Mouse (Mus musculus) hindbrain, embryonic 14.5 days (tissue): Measurements from ENCODE around the gene Rexo1. TPM values are rescaled to one million over a fixed set of nuclear protein-coding genes. Genes with fewer than 3 reads are reported as not detected.

Source experiments
- ATAC-seq: fragments of 200-750 bp; cut with Nextera tagmentation; 2 replicates; pipeline ENCODE4 v1.8.0; 2017; ENCODE audit warnings: moderate number of reproducible peaks, mild to moderate bottlenecking, moderate TSS enrichment, moderate library complexity; ENCODE audit not compliant: low FRiP score
- DNase-seq: peaks from one replicate; pipeline ENCODE4 v3.0.0-alpha.2; 2015; ENCODE audit warnings: low spot score
- H3K27ac ChIP-seq: fragments of 300-500 bp; sonication (generic); 2 replicates; pipeline ENCODE4 v1.5.1; 2014; ENCODE audit warnings: mild to moderate bottlenecking, moderate library complexity
- H3K27me3 ChIP-seq: fragments of 300-500 bp; sonication (generic); 2 replicates; pipeline ENCODE4 v1.6.1; 2014; ENCODE audit warnings: mild to moderate bottlenecking, low read length, mixed read lengths; ENCODE audit not compliant: control insufficient read depth, insufficient read depth
- H3K36me3 ChIP-seq: fragments of 300-500 bp; sonication (generic); replicated peaks from 2 replicates; pipeline ENCODE4 v1.6.1; 2014; ENCODE audit not compliant: control insufficient read depth, insufficient read depth
- H3K4me1 ChIP-seq: fragments of 300-500 bp; sonication (generic); replicated peaks from 2 replicates; pipeline ENCODE4 v1.6.1; 2014; ENCODE audit warnings: antibody characterized with exemption, low read length, mixed read lengths; ENCODE audit not compliant: control insufficient read depth, insufficient read depth
- H3K4me2 ChIP-seq: fragments of 300-500 bp; sonication (generic); replicated peaks from 2 replicates; pipeline ENCODE4 v1.6.1; 2014; ENCODE audit warnings: mild to moderate bottlenecking, moderate library complexity
- H3K4me3 ChIP-seq: fragments of 300-500 bp; sonication (generic); replicated peaks from 2 replicates; pipeline ENCODE4 v1.5.1; 2014; ENCODE audit warnings: mild to moderate bottlenecking, low read length
- H3K9ac ChIP-seq: fragments of 300-500 bp; sonication (generic); 2 replicates; pipeline ENCODE4 v1.6.1; 2014
- H3K9me3 ChIP-seq: fragments of 300-500 bp; sonication (generic); 2 replicates; pipeline ENCODE4 v1.6.1; 2016; ENCODE audit warnings: low read length; ENCODE audit not compliant: control insufficient read depth
- WGBS: fragments of 180-500 bp; shearing (Covaris S2); extraction: QIAGEN DNeasy Blood & Tissue Kit; methylation state at CpG from one replicate; pipeline ENCODE4 v1.1.7; 2014; 5-methylcytosine and 5-hydroxymethylcytosine counted together
- polyA plus RNA-seq: library from polyadenylated mRNA; unstranded; fragments of >200 nt; fragmentation: Nextera tagmentation; extraction: Ambion mirVana; gene quantifications from 2 replicates; pipeline ENCODE4 v1.2.1, GENCODE M21; 2014

The Rexo1 gene
- polyA plus RNA-seq, 1 experiment from 2014 or later, result 30.8 TPM

GRCm38 (mm10) chr10:80604001-80604509, 42.7 kb upstream of the Rexo1 start:
- 87% methylated on average over 7 of the region's 7 CpGs for WGBS
- ATAC-seq (no peak), DNase-seq (no peak)
- Histone ChIP-seq H3K4me1 (peaks cover 15% of the 10 kb centered on the region), H3K9ac (peak overlapping the region; percentile 68), H3K4me3 (peak overlapping the region; percentile 52), H3K27ac (no peak overlapping the region), H3K4me2 (peak overlapping the region; percentile 89), H3K27me3 (no peaks in the 10 kb centered on the region), H3K36me3 (peaks cover 30% of the 10 kb centered on the region), H3K9me3 (no peaks in the 10 kb centered on the region)

GRCm38 (mm10) chr10:80603364-80603763, 42.0 kb upstream of the Rexo1 start:
- peaks cover 15% of the 10 kb centered on the region for H3K4me1 ChIP-seq
- peak overlapping the region; percentile 68 for H3K9ac ChIP-seq
- ATAC-seq, result peak; percentile 1; the same call in 1 of the 2 replicates
- H3K27ac ChIP-seq, result peak overlapping the region; percentile 89
- H3K36me3 ChIP-seq, result peaks cover 23% of the 10 kb centered on the region
- H3K4me2 ChIP-seq, result peak overlapping the region; percentile 89
- H3K27me3 ChIP-seq, result no peaks in the 10 kb centered on the region
- DNase-seq, result no peak
- 31% methylated on average over 7 of the region's 7 CpGs for WGBS
- H3K4me3 ChIP-seq, result peak overlapping the region; percentile 52
- no peaks in the 10 kb centered on the region for H3K9me3 ChIP-seq

- ATAC-seq, result peak; percentile 97
- WGBS, result under 1% methylated on average over 54 of the region's 54 CpGs
Measured at GRCm38 (mm10) chr10:80602698-80603325, 41.5 kb upstream of the Rexo1 start, which contains the start of the genes Scamp4 and Adat3. Gene Scamp4, plus strand, starts transcription at chr10:80602872. Gene Adat3, plus strand, starts transcription at chr10:80602880.

GRCm38 (mm10) chr10:80596318-80596717, 35.0 kb upstream of the Rexo1 start:
- Histone ChIP-seq H3K4me3 (no peak overlapping the region), H3K36me3 (no peaks in the 10 kb centered on the region), H3K27me3 (no peaks in the 10 kb centered on the region), H3K9me3 (no peaks in the 10 kb centered on the region), H3K9ac (no peak overlapping the region), H3K27ac (no peak overlapping the region), H3K4me2 (no peak overlapping the region), H3K4me1 (no peaks in the 10 kb centered on the region)
- 48% methylated on average over 4 of the region's 4 CpGs for WGBS
- ATAC-seq (no peak), DNase-seq (no peak)

More at GRCm38 (mm10) chr10:80602698-80603325, 41.5 kb upstream of the Rexo1 start, which contains the start of the genes Scamp4 and Adat3:
- peak within 1 kb of the TSS; percentile 89 for H3K27ac ChIP-seq
- no peaks in the 10 kb centered on the region for H3K9me3 ChIP-seq
- peak within 1 kb of the TSS; percentile 89 for H3K4me2 ChIP-seq
- H3K9ac ChIP-seq, result peak within 1 kb of the TSS; percentile 68
- peak within 1 kb of the TSS; percentile 52 for H3K4me3 ChIP-seq
- peaks cover 17% of the 10 kb centered on the region for H3K36me3 ChIP-seq
- DNase-seq, result peak; percentile 94
- no peaks in the 10 kb centered on the region for H3K27me3 ChIP-seq
- peaks cover 15% of the 10 kb centered on the region for H3K4me1 ChIP-seq

GRCm38 (mm10) chr10:80589879-80590854, 28.8 kb upstream of the Rexo1 start, which contains the start of gene Abhd17a:
Gene Abhd17a, minus strand, starts transcription at chr10:80590341.
- Histone ChIP-seq H3K9ac (peak within 1 kb of the TSS; percentile 84), H3K36me3 (peaks cover 12% of the 10 kb centered on the region; the same call in 1 of the 2 replicates), H3K4me1 (peaks cover 23% of the 10 kb centered on the region), H3K27ac (peak within 1 kb of the TSS; percentile 20; the same call in 1 of the 2 replicates), H3K4me3 (peak within 1 kb of the TSS; percentile 80), H3K9me3 (no peaks in the 10 kb centered on the region), H3K4me2 (peak within 1 kb of the TSS; percentile 90), H3K27me3 (no peaks in the 10 kb centered on the region)
- ATAC-seq (peak; percentile 96), DNase-seq (peak; percentile 96)
- under 1% methylated on average over 73 of the region's 73 CpGs for WGBS

GRCm38 (mm10) chr10:80589127-80589878, 27.9 kb upstream of the Rexo1 start:
- DNase-seq (no peak), ATAC-seq (no peak)
- Histone ChIP-seq H3K4me1 (peaks cover 23% of the 10 kb centered on the region), H3K9ac (peak overlapping the region; percentile 84), H3K36me3 (peaks cover 15% of the 10 kb centered on the region; the same call in 1 of the 2 replicates), H3K27me3 (no peaks in the 10 kb centered on the region), H3K4me2 (peak overlapping the region; percentile 90), H3K4me3 (peak overlapping the region; percentile 80), H3K9me3 (no peaks in the 10 kb centered on the region), H3K27ac (no peak overlapping the region)
- 22% methylated on average over 12 of the region's 12 CpGs for WGBS

GRCm38 (mm10) chr10:80587305-80587657, 25.9 kb upstream of the Rexo1 start:
- H3K9ac ChIP-seq, result no peak overlapping the region
- ATAC-seq (no peak), DNase-seq (no peak)
- peaks cover 24% of the 10 kb centered on the region for H3K36me3 ChIP-seq
- H3K9me3 ChIP-seq, result no peaks in the 10 kb centered on the region
- no peaks in the 10 kb centered on the region for H3K27me3 ChIP-seq
- WGBS, result 43% methylated on average over 4 of the region's 4 CpGs
- no peak overlapping the region for H3K4me3 ChIP-seq
- H3K27ac ChIP-seq, result 0 out of 2 replicates have a peak overlapping the region, but pooled peaks have one; percentile 47
- H3K4me1 ChIP-seq, result peaks cover 23% of the 10 kb centered on the region
- H3K4me2 ChIP-seq, result peak overlapping the region; percentile 6; the same call in 1 of the 2 replicates

- no peak for DNase-seq
- Histone ChIP-seq H3K4me2 (peak overlapping the region; percentile 7), H3K27me3 (no peaks in the 10 kb centered on the region), H3K9ac (no peak overlapping the region), H3K4me3 (no peak overlapping the region; the same call in 1 of the 2 replicates), H3K4me1 (peaks cover 23% of the 10 kb centered on the region), H3K27ac (peak overlapping the region; percentile 47; the same call in 1 of the 2 replicates), H3K9me3 (no peaks in the 10 kb centered on the region), H3K36me3 (peaks cover 28% of the 10 kb centered on the region)
- no peak for ATAC-seq
- WGBS, result 94% methylated on average over 51 of the region's 51 CpGs
Measured at GRCm38 (mm10) chr10:80586407-80587304, 25.3 kb upstream of the Rexo1 start.
